Comparison of ENCODE assay signal across 22 mouse cellular contexts in the genomic region with DNA sequence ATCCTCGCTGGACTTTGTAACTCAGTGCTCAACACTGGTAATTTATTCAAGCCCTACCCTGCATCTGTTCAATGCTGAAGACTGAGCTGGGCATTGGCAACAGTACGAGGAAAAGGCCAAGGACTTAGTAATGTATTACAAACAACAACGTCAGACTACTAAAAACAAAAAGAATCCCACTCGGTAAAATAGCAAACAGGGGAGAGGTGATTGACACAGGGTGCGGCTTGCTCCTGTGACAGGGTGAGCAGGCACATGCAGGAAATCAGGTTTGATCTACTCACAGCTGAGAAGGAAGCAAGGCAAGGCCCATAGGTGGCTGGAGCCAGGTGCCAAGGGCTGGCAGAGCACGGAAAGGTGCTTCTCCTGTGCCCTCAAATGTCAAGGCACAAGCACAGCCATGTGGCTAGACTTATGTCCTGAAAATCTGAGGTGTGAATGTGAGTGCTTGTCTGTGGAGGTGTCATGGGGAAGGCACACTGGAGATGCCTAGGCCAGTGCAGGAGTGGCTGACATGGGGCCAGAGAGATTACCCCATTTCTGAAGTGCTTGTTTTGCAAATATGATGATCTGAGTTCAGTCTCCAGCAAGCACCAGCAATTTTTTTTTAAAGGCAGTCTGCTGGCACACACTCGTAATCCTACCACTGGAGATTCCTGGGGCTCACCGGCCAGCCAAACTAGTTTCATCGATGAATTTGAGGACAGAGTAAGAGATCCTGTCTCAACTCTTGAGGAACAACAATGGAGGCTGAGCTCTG.
DNase-seq lines count a peak whose midpoint lies in the region; ATAC-seq and TF ChIP-seq lines count a peak whose summit lies in the region.
"Had no signal": no experiment of that assay in that cellular context is flagged by ENCODE, and none has a peak within 500 bp of the region (broad histone marks: within the 10 kb centered on the region; RNA-seq: fewer than 3 reads in every experiment).

No protein-coding gene starts in this region.

- peak; percentile 35; the same call in 1 of the 2 replicates for ATAC-seq in midbrain, embryonic 11.5 days (ENCODE audit: low FRiP score)
- ATAC-seq in midbrain, embryonic 15.5 days (replicated peaks), result no peak
- peak; percentile 95 for ATAC-seq in stomach, postnatal 0 days (ENCODE audit: low FRiP score, low TSS enrichment)
- ATAC-seq in activated CD4-positive, CD25-positive, alpha-beta regulatory T cell, adult 4 months, result no peak
- ATAC-seq: inflammation-experienced regulatory T-cells, adult 6 months had no signal

- H3K4me1 ChIP-seq in midbrain, embryonic 11.5 days (ENCODE audit: control insufficient read depth, insufficient read depth, low read length), result peaks cover 8% of the 10 kb centered on the region
- H3K4me1 ChIP-seq in midbrain, embryonic 15.5 days, result peaks cover 10% of the 10 kb centered on the region; the same call in 1 of the 2 replicates
- peaks cover 30% of the 10 kb centered on the region for H3K4me1 ChIP-seq in kidney, adult 2 months (ENCODE audit: control insufficient read depth, insufficient read depth, low read length)
- no peaks in the 10 kb centered on the region; the same call in 1 of the 2 replicates for H3K4me1 ChIP-seq in stomach, postnatal 0 days (replicated peaks; ENCODE audit: control insufficient read depth, insufficient read depth)
- H3K4me1 ChIP-seq: hindbrain, embryonic 12.5 days had no signal

- H3K4me2 ChIP-seq in midbrain, embryonic 11.5 days, result no peak overlapping the region
- H3K4me2 ChIP-seq in midbrain, embryonic 15.5 days, result no peak overlapping the region
- H3K4me2 ChIP-seq in stomach, postnatal 0 days (replicated peaks; ENCODE audit: low read depth), result no peak overlapping the region
- H3K4me2 ChIP-seq: embryonic facial prominence, embryonic 15.5 days; hindbrain, embryonic 12.5 days; limb, embryonic 15.5 days; neural tube, embryonic 15.5 days had no signal

- H3K9me3 ChIP-seq in midbrain, embryonic 11.5 days (ENCODE audit: control insufficient read depth, low read length), result no peaks in the 10 kb centered on the region
- H3K9me3 ChIP-seq in midbrain, embryonic 15.5 days, result no peaks in the 10 kb centered on the region
- H3K9me3 ChIP-seq in stomach, postnatal 0 days (ENCODE audit: control insufficient read depth, low read length), result no peaks in the 10 kb centered on the region
- H3K9me3 ChIP-seq: embryonic facial prominence, embryonic 15.5 days; forebrain, embryonic 10.5 days; hindbrain, embryonic 12.5 days; limb, embryonic 15.5 days; midbrain, embryonic 10.5 days; neural tube, embryonic 15.5 days had no signal

- no peaks in the 10 kb centered on the region; the same call in 1 of the 2 replicates for H3K27me3 ChIP-seq in midbrain, embryonic 11.5 days (ENCODE audit: control insufficient read depth, insufficient read depth, low read length)
- H3K27me3 ChIP-seq in midbrain, embryonic 15.5 days (replicated peaks), result 0 out of 2 replicates have a peak, but pooled peaks cover 4% of the 10 kb centered on the region
- no peaks in the 10 kb centered on the region for H3K27me3 ChIP-seq in kidney, adult 2 months (replicated peaks; ENCODE audit: control insufficient read depth, insufficient read depth, low read length)
- no peaks in the 10 kb centered on the region for H3K27me3 ChIP-seq in stomach, postnatal 0 days (ENCODE audit: control insufficient read depth, insufficient read depth, low read length)
- H3K27me3 ChIP-seq: CH12.LX; embryonic facial prominence, embryonic 15.5 days; hindbrain, embryonic 12.5 days; limb, embryonic 15.5 days; neural tube, embryonic 15.5 days had no signal

- H3K36me3 ChIP-seq in midbrain, embryonic 11.5 days (ENCODE audit: control insufficient read depth, insufficient read depth, low read length), result no peaks in the 10 kb centered on the region
- no peaks in the 10 kb centered on the region for H3K36me3 ChIP-seq in midbrain, embryonic 15.5 days (replicated peaks)
- H3K36me3 ChIP-seq in kidney, adult 2 months (ENCODE audit: control insufficient read depth, insufficient read depth, low read length), result no peaks in the 10 kb centered on the region
- H3K36me3 ChIP-seq in stomach, postnatal 0 days (ENCODE audit: control insufficient read depth, insufficient read depth, low read length), result no peaks in the 10 kb centered on the region
- H3K36me3 ChIP-seq: embryonic facial prominence, embryonic 15.5 days; forebrain, embryonic 10.5 days; hindbrain, embryonic 12.5 days; limb, embryonic 15.5 days; midbrain, embryonic 10.5 days; neural tube, embryonic 15.5 days had no signal

- DNase-seq in midbrain, embryonic 11.5 days (ENCODE audit: low spot score, missing footprints), result peak; percentile 83
- peak; percentile 88 for DNase-seq in kidney, adult 2 months
- DNase-seq in kidney, postnatal 14 days, result peak; percentile 48
- DNase-seq in stomach, postnatal 0 days (ENCODE audit: low spot score), result peak; percentile 66
- no peak for DNase-seq in cerebellum, postnatal 10 days
- no peak for DNase-seq in lung, postnatal 25 days (ENCODE audit: low spot score)
- DNase-seq: adrenal gland, adult 8-10 months; cerebellum, adult 11 months; gastrocnemius, postnatal 36 days; layer of hippocampus, adult 9-11 months; lung, postnatal 4 days; retina, postnatal 1 day had no signal

- TF ChIP-seq POLR2A in kidney, adult 2 months (IDR thresholded peaks at IDR 0.05; ENCODE audit: low read depth, low read length), result no peak

- WGBS in midbrain, embryonic 11.5 days, result 76% methylated on average over 9 of the region's 9 CpGs
- 75% methylated on average over 9 of the region's 9 CpGs for WGBS in midbrain, embryonic 15.5 days
- WGBS in kidney, adult 2 months, result 34% methylated on average over 9 of the region's 9 CpGs
- 39% methylated on average over 9 of the region's 9 CpGs for WGBS in stomach, postnatal 0 days

- no peak for TF ChIP-seq EP300 in stomach, postnatal 0 days (optimal IDR thresholded peaks at IDR 0.05)

- TF ChIP-seq CTCF in kidney, adult 2 months (conservative IDR thresholded peaks at IDR 0.05; ENCODE audit: insufficient read depth, insufficient read length, low read depth, low read length), result no peak
- TF ChIP-seq CTCF in stomach, postnatal 0 days (IDR thresholded peaks at IDR 0.05; ENCODE audit: low read depth), result no peak

- no peak overlapping the region for H3K27ac ChIP-seq in midbrain, embryonic 11.5 days (ENCODE audit: low read depth, low read length)
- no peak overlapping the region for H3K27ac ChIP-seq in midbrain, embryonic 15.5 days
- H3K27ac ChIP-seq in kidney, adult 2 months (ENCODE audit: insufficient read depth, low read depth, low read length), result peak overlapping the region; percentile 94
- H3K27ac ChIP-seq in stomach, postnatal 0 days (replicated peaks), result peak overlapping the region; percentile 40
- H3K27ac ChIP-seq: embryonic facial prominence, embryonic 15.5 days; hindbrain, embryonic 12.5 days; limb, embryonic 15.5 days; midbrain, embryonic 10.5 days; neural tube, embryonic 15.5 days had no signal

- H3K4me3 ChIP-seq in midbrain, embryonic 11.5 days (ENCODE audit: low read depth, low read length), result no peak overlapping the region
- no peak overlapping the region for H3K4me3 ChIP-seq in midbrain, embryonic 15.5 days
- no peak overlapping the region for H3K4me3 ChIP-seq in kidney, adult 2 months (ENCODE audit: insufficient read depth, low read depth, low read length)
- H3K4me3 ChIP-seq in stomach, postnatal 0 days (ENCODE audit: low read depth, low read length), result no peak overlapping the region
- H3K4me3 ChIP-seq: embryonic facial prominence, embryonic 15.5 days; forebrain, embryonic 10.5 days; hindbrain, embryonic 12.5 days; limb, embryonic 15.5 days; midbrain, embryonic 10.5 days; neural tube, embryonic 15.5 days had no signal

- H3K9ac ChIP-seq in midbrain, embryonic 11.5 days (ENCODE audit: low read length), result no peak overlapping the region
- H3K9ac ChIP-seq in midbrain, embryonic 15.5 days, result no peak overlapping the region
- no peak overlapping the region for H3K9ac ChIP-seq in stomach, postnatal 0 days (ENCODE audit: low read length)
- H3K9ac ChIP-seq: embryonic facial prominence, embryonic 15.5 days; hindbrain, embryonic 12.5 days; limb, embryonic 15.5 days; neural tube, embryonic 15.5 days had no signal

Comparison
In these comparisons a context has a peak if more than half of its experiments do, and no peak if none do; other contexts are left out.
1. ATAC-seq: peak in midbrain, embryonic 11.5 days (single experiment) and stomach, postnatal 0 days (single experiment); none in midbrain, embryonic 15.5 days (single experiment) and activated CD4-positive, CD25-positive, alpha-beta regulatory T cell, adult 4 months (single experiment).
2. DNase-seq: peak in midbrain, embryonic 11.5 days (single experiment), kidney, adult 2 months (single experiment), kidney, postnatal 14 days (single experiment) and stomach, postnatal 0 days (single experiment); none in cerebellum, postnatal 10 days (0 of 2) and lung, postnatal 25 days (single experiment).
3. H3K27ac ChIP-seq: peak in kidney, adult 2 months (single experiment) and stomach, postnatal 0 days (single experiment); none in midbrain, embryonic 11.5 days (single experiment) and midbrain, embryonic 15.5 days (single experiment).